Mouse (Mus musculus): Measurements from ENCODE around the gene Pcsk5.

Gene Pcsk5

DNA sequence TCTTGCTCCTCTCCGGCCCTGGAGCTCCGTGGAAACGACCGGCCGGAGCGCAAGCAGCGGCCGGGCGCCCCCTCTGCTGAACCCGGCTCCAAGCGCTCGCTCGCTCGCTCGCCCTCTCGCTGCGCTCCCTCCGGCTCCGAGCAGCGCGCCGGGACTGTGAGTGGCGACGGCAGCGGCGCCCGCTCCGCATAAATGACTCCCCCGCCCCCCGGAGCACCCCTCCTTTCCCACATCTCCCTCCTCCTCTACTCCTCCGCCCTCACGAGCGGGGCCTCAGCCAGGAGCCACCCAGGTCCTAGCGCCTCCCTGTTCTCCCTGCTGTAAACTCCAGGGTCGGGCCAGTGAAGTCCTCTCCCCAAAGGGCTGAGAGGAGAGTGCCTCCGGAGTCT is at the start of gene Pcsk5:
Gene Pcsk5, minus strand, starts transcription at position 162 of the 389 bp plus-strand sequence.
- DNase-seq (ENCODE audit: low spot score in 2 of 2): peak; percentile 79 to 83

DNA sequence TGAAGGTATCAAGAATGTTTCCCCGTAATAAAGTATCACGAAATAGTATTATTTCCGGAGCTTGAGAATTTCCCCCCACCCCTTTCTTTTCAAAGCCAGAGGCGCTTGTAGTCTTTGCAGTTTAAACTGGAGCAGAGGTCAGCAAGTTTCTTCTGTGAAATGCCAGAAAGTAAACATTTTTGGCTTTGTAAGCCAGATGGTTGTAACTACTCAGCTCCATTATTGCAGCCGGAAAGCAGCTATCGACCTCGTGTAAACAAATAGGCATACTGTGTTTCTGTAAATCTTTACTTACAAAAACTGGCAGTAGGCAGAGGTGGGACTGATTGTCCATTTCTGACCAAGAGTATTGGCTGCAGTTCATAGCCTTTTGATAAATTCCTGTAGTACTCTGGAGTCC is 38.4 kb upstream of the Pcsk5 start:
- no peak for DNase-seq (ENCODE audit: low spot score in 2 of 2)

GRCm38 (mm10) chr19:17874388-17874787 is 37.0 kb upstream of the Pcsk5 start:
- no peak for DNase-seq (ENCODE audit: low spot score in 2 of 2)

- DNase-seq (ENCODE audit: low spot score in 2 of 2): no peak
Measured at GRCm38 (mm10) chr19:17873755-17874154, 36.3 kb upstream of the Pcsk5 start.

DNA sequence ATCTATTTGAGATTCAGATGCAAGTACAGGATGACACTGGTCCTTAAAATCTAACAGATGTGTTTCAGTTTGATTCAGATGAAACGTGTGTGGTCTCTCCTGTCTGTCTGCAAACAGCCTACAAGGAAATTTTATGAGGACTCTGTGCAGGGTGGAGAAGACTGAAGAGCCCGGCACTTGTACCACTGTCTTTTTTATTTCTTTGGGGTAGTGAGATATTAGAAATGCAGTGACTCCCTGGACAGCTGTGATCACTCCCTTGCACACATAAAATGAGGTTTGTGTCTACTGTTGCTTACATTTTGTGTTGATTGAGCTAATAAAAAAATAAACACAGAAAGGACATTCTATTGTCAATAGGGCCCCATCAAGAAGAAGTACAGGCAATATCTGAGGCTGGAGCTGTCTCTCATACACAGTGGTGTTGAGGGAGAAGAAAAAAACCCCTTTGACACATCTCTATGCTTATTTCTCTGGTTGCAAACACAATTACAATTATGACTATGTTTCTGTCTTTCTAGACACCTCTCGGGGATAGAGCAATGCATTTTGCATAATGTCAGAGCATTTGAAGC is 29.0 kb upstream of the Pcsk5 start:
- DNase-seq (ENCODE audit: low spot score in 2 of 2): no peak

GRCm38 (mm10) chr19:17860351-17861014 is 23.1 kb upstream of the Pcsk5 start:
- DNase-seq (ENCODE audit: low spot score in 2 of 2): no peak

GRCm38 (mm10) chr19:17856741-17857140 is 19.3 kb upstream of the Pcsk5 start:
- peak in 1 of 2 experiments; percentile 7 for DNase-seq (ENCODE audit: low spot score in 2 of 2)

- no peak for DNase-seq (ENCODE audit: low spot score in 2 of 2)
Measured at GRCm38 (mm10) chr19:17848417-17848816, 11.0 kb upstream of the Pcsk5 start.

- no peak for DNase-seq (ENCODE audit: low spot score in 2 of 2)
Measured at GRCm38 (mm10) chr19:17845967-17846366, 8.5 kb upstream of the Pcsk5 start.

- DNase-seq (ENCODE audit: low spot score in 2 of 2): no peak
Measured at GRCm38 (mm10) chr19:17841586-17841985, 4.2 kb upstream of the Pcsk5 start.

- no peak for DNase-seq (ENCODE audit: low spot score in 2 of 2)
Measured at GRCm38 (mm10) chr19:17839856-17840255, 2.4 kb upstream of the Pcsk5 start.

DNA sequence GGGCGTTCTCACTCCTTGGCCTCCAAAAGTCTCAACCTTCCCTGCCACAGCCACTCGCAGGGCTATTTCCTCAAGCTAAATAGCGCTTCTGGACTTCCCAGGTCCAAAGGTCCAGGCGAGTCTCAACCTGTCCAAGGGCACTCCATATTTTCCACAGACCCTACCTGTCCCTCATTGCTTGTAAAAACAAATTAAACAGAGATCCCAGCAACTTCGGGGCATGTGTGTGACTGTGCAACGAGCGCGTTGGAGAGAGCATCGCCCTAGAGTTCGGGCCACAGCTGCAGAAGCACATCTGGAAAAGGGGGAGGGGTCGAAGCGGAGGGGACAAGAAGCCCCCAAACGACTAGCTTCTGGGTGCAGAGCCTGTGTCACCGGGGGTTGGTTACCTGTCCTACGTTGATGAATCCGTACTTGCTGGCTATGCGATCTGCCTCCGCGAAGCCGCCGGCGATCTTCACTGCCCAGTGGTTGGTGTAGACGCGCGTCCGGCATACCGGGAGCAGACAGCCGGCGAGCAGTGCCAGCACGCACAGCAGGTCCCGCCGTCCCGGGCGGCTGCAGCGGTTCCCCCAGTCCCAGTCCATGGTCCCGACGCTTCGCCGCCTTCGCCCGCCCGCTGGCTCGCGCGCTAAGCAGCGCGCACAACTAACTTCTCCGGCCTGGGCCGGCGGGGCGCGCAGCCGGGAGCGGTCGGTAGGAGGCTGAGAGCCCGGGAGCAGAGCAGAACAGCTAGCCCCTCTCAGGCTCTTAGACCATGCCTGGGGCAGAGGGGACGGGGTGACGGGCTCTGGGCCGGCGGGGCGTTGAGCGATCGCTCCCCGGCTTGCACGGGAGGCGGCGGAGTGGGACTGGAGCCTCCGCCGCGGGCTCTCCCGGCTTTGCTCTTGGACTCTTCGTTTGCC is 614 bp downstream of the Pcsk5 start:
- peak; percentile 10 to 19 for DNase-seq (ENCODE audit: low spot score in 2 of 2)

- DNase-seq (ENCODE audit: low spot score in 2 of 2): peak; percentile 19 to 33
Measured at GRCm38 (mm10) chr19:17835681-17836565, 1.5 kb downstream of the Pcsk5 start.

DNA sequence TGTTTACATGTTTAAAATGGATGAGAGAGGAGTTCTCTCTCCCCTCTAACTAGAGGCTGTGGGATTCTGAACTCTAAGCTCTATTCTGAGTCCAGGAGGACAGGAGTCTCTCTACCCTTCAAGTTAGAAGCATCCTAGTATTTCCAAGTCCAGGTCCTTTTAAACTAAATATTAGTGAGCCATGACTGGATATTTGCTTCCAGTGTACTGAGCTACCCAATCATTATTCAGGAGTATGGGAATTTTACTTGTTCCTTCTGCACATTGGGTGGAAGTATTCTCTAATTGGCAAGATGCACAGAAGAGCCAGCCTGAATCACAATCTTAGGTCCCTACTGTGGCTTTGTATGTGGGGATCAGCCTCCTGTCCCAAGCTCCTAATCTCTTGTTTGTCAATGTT is 2.5 kb downstream of the Pcsk5 start:
- no peak for DNase-seq (ENCODE audit: low spot score in 2 of 2)

DNA sequence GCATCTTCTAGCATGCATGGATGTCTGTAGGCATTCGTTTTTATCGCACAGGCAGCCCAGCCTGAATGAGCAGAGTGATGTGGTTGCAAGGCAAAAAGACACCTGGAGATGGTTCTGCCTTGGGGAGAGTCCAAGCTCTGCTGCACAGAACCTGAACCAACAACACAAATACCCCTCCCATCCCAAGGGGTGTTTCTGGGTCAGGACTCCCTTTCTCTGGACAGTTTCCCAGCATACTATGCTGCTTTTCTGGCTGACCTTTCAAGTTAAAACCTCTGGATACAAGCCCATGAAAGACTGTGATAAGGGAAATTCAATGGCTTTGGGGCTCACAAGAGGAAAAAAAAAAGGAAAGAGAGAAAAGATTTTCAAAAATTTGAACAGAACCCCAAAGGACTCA is 6.1 kb downstream of the Pcsk5 start:
- DNase-seq (ENCODE audit: low spot score in 2 of 2): peak; percentile 3 to 10

- no peak for DNase-seq (ENCODE audit: low spot score in 2 of 2)
Measured at GRCm38 (mm10) chr19:17828414-17828813, 9.0 kb downstream of the Pcsk5 start.

GRCm38 (mm10) chr19:17826694-17827093 is 10.7 kb downstream of the Pcsk5 start:
- DNase-seq (ENCODE audit: low spot score in 2 of 2): no peak

- no peak for DNase-seq (ENCODE audit: low spot score in 2 of 2)
Measured at GRCm38 (mm10) chr19:17820046-17820445, 17.4 kb downstream of the Pcsk5 start.

DNA sequence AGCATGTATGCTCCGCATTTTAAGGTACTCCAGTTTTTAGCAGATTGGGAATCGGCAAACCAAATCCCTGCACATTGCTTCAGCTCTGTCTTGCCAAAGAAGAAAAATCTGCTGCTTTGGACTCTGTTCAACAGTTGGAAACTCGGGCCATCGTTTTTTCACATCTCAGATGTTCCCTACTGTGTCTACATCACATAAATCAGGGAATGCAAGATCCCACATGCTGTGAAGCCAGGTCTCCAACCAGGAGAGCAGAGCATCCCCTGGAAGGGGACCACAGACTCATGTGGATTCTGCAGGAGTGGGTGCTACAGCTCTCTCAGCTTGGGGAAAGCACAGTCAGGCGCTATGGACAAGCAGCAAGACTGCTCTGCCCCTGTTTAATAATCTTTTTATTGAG is 18.4 kb downstream of the Pcsk5 start:
- no peak for DNase-seq (ENCODE audit: low spot score in 2 of 2)

- DNase-seq (ENCODE audit: low spot score in 2 of 2): no peak
Measured at GRCm38 (mm10) chr19:17815062-17815461, 22.4 kb downstream of the Pcsk5 start.

- DNase-seq (ENCODE audit: low spot score in 2 of 2): no peak
Measured at GRCm38 (mm10) chr19:17813449-17813990, 23.9 kb downstream of the Pcsk5 start.
